Mouse (Mus musculus): ENCODE data around the gene Arhgap32. TPM values are rescaled to one million over a fixed set of nuclear protein-coding genes. Genes with fewer than 3 reads are reported as not detected.

Gene Arhgap32
- polyA plus RNA-seq, 1 experiment = 2.6 TPM

GRCm38 (mm10) chr9:32257365-32257764 is 141.4 kb downstream of the Arhgap32 start:
- TF ChIP-seq CTCF (IDR thresholded peaks at IDR 0.05; ENCODE audit: control insufficient read depth, insufficient read depth, low read length) (no peak), POLR2A (IDR thresholded peaks at IDR 0.05; ENCODE audit: borderline replicate concordance, control insufficient read depth, low read depth, low read length) (no peak)
- 93% methylated on average over 8 of the region's 8 CpGs for WGBS
- no peak overlapping the region for H3K4me3 ChIP-seq (replicated peaks; ENCODE audit: control insufficient read depth, low read depth, low read length)
- H3K4me1 ChIP-seq (ENCODE audit: control insufficient read depth, insufficient read depth, low read length) = no peaks in the 10 kb centered on the region
- H3K27ac ChIP-seq (ENCODE audit: control insufficient read depth, insufficient read depth, low read depth, low read length, poor library complexity) = no peak overlapping the region; the same call in 1 of the 2 replicates

- TF ChIP-seq CTCF (IDR thresholded peaks at IDR 0.05; ENCODE audit: control insufficient read depth, insufficient read depth, low read length) (no peak), POLR2A (IDR thresholded peaks at IDR 0.05; ENCODE audit: borderline replicate concordance, control insufficient read depth, low read depth, low read length) (no peak)
- Histone ChIP-seq H3K27ac (ENCODE audit: control insufficient read depth, insufficient read depth, low read depth, low read length, poor library complexity) (no peak overlapping the region), H3K4me3 (replicated peaks; ENCODE audit: control insufficient read depth, low read depth, low read length) (no peak overlapping the region), H3K4me1 (ENCODE audit: control insufficient read depth, insufficient read depth, low read length) (no peaks in the 10 kb centered on the region)
- WGBS = 74% methylated on average over 2 of the region's 2 CpGs
Observed at GRCm38 (mm10) chr9:32257882-32258281, 141.9 kb downstream of the Arhgap32 start.

GRCm38 (mm10) chr9:32271896-32272444 is 156.0 kb downstream of the Arhgap32 start:
- no peak overlapping the region for H3K27ac ChIP-seq (ENCODE audit: control insufficient read depth, insufficient read depth, low read depth, low read length, poor library complexity)
- 18% methylated on average over 5 of the region's 5 CpGs for WGBS
- TF ChIP-seq CTCF (IDR thresholded peaks at IDR 0.05; ENCODE audit: control insufficient read depth, insufficient read depth, low read length) (peak; percentile 22; the same call in 1 of the 2 replicates), POLR2A (IDR thresholded peaks at IDR 0.05; ENCODE audit: borderline replicate concordance, control insufficient read depth, low read depth, low read length) (no peak)
- H3K4me1 ChIP-seq (ENCODE audit: control insufficient read depth, insufficient read depth, low read length) = no peaks in the 10 kb centered on the region
- no peak overlapping the region for H3K4me3 ChIP-seq (replicated peaks; ENCODE audit: control insufficient read depth, low read depth, low read length)

- H3K27ac ChIP-seq (ENCODE audit: control insufficient read depth, insufficient read depth, low read depth, low read length, poor library complexity) = no peak overlapping the region
- WGBS = 85% methylated on average over 5 of the region's 5 CpGs
- H3K4me3 ChIP-seq (replicated peaks; ENCODE audit: control insufficient read depth, low read depth, low read length) = no peak overlapping the region
- no peak for TF ChIP-seq CTCF (IDR thresholded peaks at IDR 0.05; ENCODE audit: control insufficient read depth, insufficient read depth, low read length)
- TF ChIP-seq POLR2A (IDR thresholded peaks at IDR 0.05; ENCODE audit: borderline replicate concordance, control insufficient read depth, low read depth, low read length) = no peak
- no peaks in the 10 kb centered on the region; the same call in 1 of the 2 replicates for H3K4me1 ChIP-seq (ENCODE audit: control insufficient read depth, insufficient read depth, low read length)
Observed at GRCm38 (mm10) chr9:32278052-32278451, 162.1 kb downstream of the Arhgap32 start.

- H3K4me1 ChIP-seq (ENCODE audit: control insufficient read depth, insufficient read depth, low read length) = no peaks in the 10 kb centered on the region; the same call in 1 of the 2 replicates
- 73% methylated on average over 3 of the region's 3 CpGs for WGBS
- H3K4me3 ChIP-seq (replicated peaks; ENCODE audit: control insufficient read depth, low read depth, low read length) = no peak overlapping the region
- H3K27ac ChIP-seq (ENCODE audit: control insufficient read depth, insufficient read depth, low read depth, low read length, poor library complexity) = no peak overlapping the region
- no peak for TF ChIP-seq CTCF (IDR thresholded peaks at IDR 0.05; ENCODE audit: control insufficient read depth, insufficient read depth, low read length)
- TF ChIP-seq POLR2A (IDR thresholded peaks at IDR 0.05; ENCODE audit: borderline replicate concordance, control insufficient read depth, low read depth, low read length) = no peak
Observed at GRCm38 (mm10) chr9:32279789-32280188, 163.9 kb downstream of the Arhgap32 start.

GRCm38 (mm10) chr9:32280456-32280855 is 164.5 kb downstream of the Arhgap32 start:
- H3K4me3 ChIP-seq (replicated peaks; ENCODE audit: control insufficient read depth, low read depth, low read length) = no peak overlapping the region
- TF ChIP-seq CTCF (IDR thresholded peaks at IDR 0.05; ENCODE audit: control insufficient read depth, insufficient read depth, low read length) (no peak), POLR2A (IDR thresholded peaks at IDR 0.05; ENCODE audit: borderline replicate concordance, control insufficient read depth, low read depth, low read length) (no peak)
- no peak overlapping the region for H3K27ac ChIP-seq (ENCODE audit: control insufficient read depth, insufficient read depth, low read depth, low read length, poor library complexity)
- WGBS = 5% methylated on average over 5 of the region's 5 CpGs
- no peaks in the 10 kb centered on the region; the same call in 1 of the 2 replicates for H3K4me1 ChIP-seq (ENCODE audit: control insufficient read depth, insufficient read depth, low read length)

- H3K4me3 ChIP-seq (replicated peaks; ENCODE audit: control insufficient read depth, low read depth, low read length) = no peak overlapping the region
- 82% methylated on average over 5 of the region's 5 CpGs for WGBS
- no peak overlapping the region for H3K27ac ChIP-seq (ENCODE audit: control insufficient read depth, insufficient read depth, low read depth, low read length, poor library complexity)
- no peak for TF ChIP-seq POLR2A (IDR thresholded peaks at IDR 0.05; ENCODE audit: borderline replicate concordance, control insufficient read depth, low read depth, low read length)
- TF ChIP-seq CTCF (IDR thresholded peaks at IDR 0.05; ENCODE audit: control insufficient read depth, insufficient read depth, low read length) = no peak
- no peaks in the 10 kb centered on the region; the same call in 1 of the 2 replicates for H3K4me1 ChIP-seq (ENCODE audit: control insufficient read depth, insufficient read depth, low read length)
Observed at GRCm38 (mm10) chr9:32283591-32283990, 167.7 kb downstream of the Arhgap32 start.

GRCm38 (mm10) chr9:32291618-32292017 is 175.7 kb downstream of the Arhgap32 start:
- no peaks in the 10 kb centered on the region; the same call in 1 of the 2 replicates for H3K4me1 ChIP-seq (ENCODE audit: control insufficient read depth, insufficient read depth, low read length)
- H3K4me3 ChIP-seq (replicated peaks; ENCODE audit: control insufficient read depth, low read depth, low read length) = no peak overlapping the region
- H3K27ac ChIP-seq (ENCODE audit: control insufficient read depth, insufficient read depth, low read depth, low read length, poor library complexity) = no peak overlapping the region
- TF ChIP-seq CTCF (IDR thresholded peaks at IDR 0.05; ENCODE audit: control insufficient read depth, insufficient read depth, low read length) (no peak), POLR2A (IDR thresholded peaks at IDR 0.05; ENCODE audit: borderline replicate concordance, control insufficient read depth, low read depth, low read length) (no peak)
- 16% methylated on average over 7 of the region's 7 CpGs for WGBS

All from bone marrow, adult 2 months (tissue).